Mouse (Mus musculus): ENCODE measurements around the gene Lipc.

DNA sequence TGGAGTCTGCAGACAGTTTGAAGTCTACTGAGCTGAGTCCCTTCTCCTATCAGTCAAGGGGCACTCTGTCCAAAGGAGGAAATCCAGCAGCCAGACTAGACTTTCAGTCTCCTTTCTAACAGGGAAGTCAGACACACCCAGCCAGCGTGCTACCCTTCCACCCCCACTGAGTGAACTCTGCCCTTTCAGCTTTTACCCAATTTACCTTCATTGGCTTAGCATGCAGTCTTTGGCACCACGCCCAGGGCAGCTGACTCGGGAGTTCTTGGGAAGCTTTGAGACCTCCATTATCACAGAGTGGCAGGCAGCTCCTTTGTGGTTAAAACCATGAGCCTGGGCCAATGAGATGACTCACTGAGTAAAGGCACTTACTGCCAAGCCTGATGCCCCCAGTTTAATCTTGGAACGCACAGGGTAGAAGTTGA, 117.3 kb downstream of the Lipc start:
- no peak for TF ChIP-seq CTCF (IDR thresholded peaks at IDR 0.05)
- TF ChIP-seq POLR2A (IDR thresholded peaks at IDR 0.05; ENCODE audit: insufficient read depth, low read depth, low read length): no peak
